Mouse (Mus musculus): ENCODE measurements around the gene Gm16451. TPM values are rescaled to one million over a fixed set of nuclear protein-coding genes. Genes with fewer than 3 reads are reported as not detected.
"Not testable (repeated sequence)": the region's sequence is repeated elsewhere in the genome, so short reads cannot be mapped to it uniquely, and the experiment has no call there.

Gm16451 gene
- total RNA-seq (2021) = not detected
- long read RNA-seq, experiment 1 = 0 reads
- long read RNA-seq, experiment 2 = 0 reads

GRCm38 (mm10) chr7:22118145-22118544, at the start of gene Gm16451:
Gene Gm16451, minus strand, starts transcription at chr7:22118245.
- DNase-seq (ENCODE audit: extremely low spot score in 1 of 2, low spot score in 2 of 2); H3K4me3 ChIP-seq; H3K27ac ChIP-seq; intact Hi-C loops (cut with DNase I): not testable (repeated sequence)

DNA sequence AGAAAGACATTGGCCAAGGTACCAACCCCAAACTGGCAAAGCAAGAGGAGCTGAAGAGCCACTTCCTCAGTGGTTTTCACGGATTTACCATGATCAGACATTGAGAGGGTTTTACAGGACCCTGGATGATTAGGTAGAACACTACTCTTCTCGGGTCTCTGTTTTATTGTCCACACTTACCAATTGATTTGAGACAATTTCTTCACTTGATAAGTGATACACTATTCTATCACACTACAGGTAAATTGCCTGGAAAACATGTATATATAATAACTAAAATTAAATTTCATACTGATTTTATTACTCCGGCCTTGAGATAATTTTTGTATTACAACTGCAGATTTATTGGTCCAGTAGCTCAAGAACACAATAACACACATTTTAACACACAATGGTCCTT, 45.9 kb upstream of the Gm16451 start, which contains the start of gene Vmn1r142:
Gene Vmn1r142 (minus strand): TSS at position 101 of the 400 bp plus-strand sequence.
- intact Hi-C loops (cut with DNase I); H3K4me3 ChIP-seq; H3K27ac ChIP-seq; DNase-seq (ENCODE audit: extremely low spot score in 1 of 2, low spot score in 2 of 2): not testable (repeated sequence)

DNA sequence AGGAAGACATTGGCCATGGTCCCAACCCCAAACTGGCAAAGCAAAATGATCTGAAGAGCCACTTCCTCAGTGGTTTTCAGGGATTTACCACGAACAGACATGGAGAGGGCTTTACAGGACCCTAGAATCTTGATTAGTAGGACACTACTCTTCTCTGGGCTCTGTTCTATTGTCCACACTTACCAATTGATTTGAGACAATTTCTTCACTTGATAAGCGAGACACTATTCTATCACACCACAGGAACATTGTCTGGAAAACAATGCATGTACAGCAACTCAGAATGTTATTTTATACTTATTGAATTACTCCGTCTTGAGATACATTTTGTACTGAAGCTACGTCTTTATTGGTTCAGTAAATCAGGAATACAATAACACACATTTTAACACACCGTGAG, 16.6 kb upstream of the Gm16451 start, which contains the start of gene Gm10666:
Gene Gm10666 (minus strand): TSS at position 101 of the 400 bp plus-strand sequence.
- intact Hi-C loops (cut with DNase I) = not testable (repeated sequence)

GRCm38 (mm10) chr7:22068757-22069156, 49.3 kb downstream of the Gm16451 start, which contains the start of gene Vmn1r139:
Gene Vmn1r139, plus strand, starts transcription at chr7:22069057.
- H3K4me3 ChIP-seq; DNase-seq (ENCODE audit: extremely low spot score in 1 of 2, low spot score in 2 of 2); intact Hi-C loops (cut with DNase I); H3K27ac ChIP-seq: not testable (repeated sequence)

More for the DNA sequence above, 16.6 kb upstream of the Gm16451 start, which contains the start of gene Gm10666:
- not testable (repeated sequence) for H3K27ac ChIP-seq; DNase-seq (ENCODE audit: extremely low spot score in 1 of 2, low spot score in 2 of 2); H3K4me3 ChIP-seq

Other genes with a start within 250 kb of the Gm16451 start
- gene Gm5891, start 197.0 kb downstream of the Gm16451 start, total RNA-seq (2021) = not detected
- gene Vmn1r137, start 123.7 kb downstream of the Gm16451 start, total RNA-seq (2021) = not detected
- not detected for gene Vmn1r138, start 89.3 kb downstream of the Gm16451 start, total RNA-seq (2021)
- not detected for gene Gm6176, start 61.9 kb downstream of the Gm16451 start, total RNA-seq (2021)
- gene Vmn1r139, start 49.2 kb downstream of the Gm16451 start, total RNA-seq (2021) = not detected
- gene Gm10666, start 16.5 kb upstream of the Gm16451 start, total RNA-seq (2021) = not detected
- gene Vmn1r142, start 45.8 kb upstream of the Gm16451 start, total RNA-seq (2021) = not detected
- not detected for gene Vmn1r143, start 71.1 kb upstream of the Gm16451 start, total RNA-seq (2021)
- gene Gm8653, start 83.0 kb upstream of the Gm16451 start, total RNA-seq (2021) = not detected
- not detected for gene Gm8453, start 111.2 kb upstream of the Gm16451 start, total RNA-seq (2021)
- gene Gm4187, start 211.5 kb upstream of the Gm16451 start, total RNA-seq (2021) = not detected